Mouse (Mus musculus) yolk sac, embryonic 10.5 days (tissue): ENCODE data around the gene Arrdc5.
"Not testable (repeated sequence)": the region's sequence is repeated elsewhere in the genome, so short reads cannot be mapped to it uniquely, and the experiment has no call there.

Source experiments
- DNase-seq: peaks from one replicate; pipeline ENCODE4 v3.0.0-alpha.2; 2017; ENCODE audit warnings: low spot score

The Arrdc5 gene

DNA sequence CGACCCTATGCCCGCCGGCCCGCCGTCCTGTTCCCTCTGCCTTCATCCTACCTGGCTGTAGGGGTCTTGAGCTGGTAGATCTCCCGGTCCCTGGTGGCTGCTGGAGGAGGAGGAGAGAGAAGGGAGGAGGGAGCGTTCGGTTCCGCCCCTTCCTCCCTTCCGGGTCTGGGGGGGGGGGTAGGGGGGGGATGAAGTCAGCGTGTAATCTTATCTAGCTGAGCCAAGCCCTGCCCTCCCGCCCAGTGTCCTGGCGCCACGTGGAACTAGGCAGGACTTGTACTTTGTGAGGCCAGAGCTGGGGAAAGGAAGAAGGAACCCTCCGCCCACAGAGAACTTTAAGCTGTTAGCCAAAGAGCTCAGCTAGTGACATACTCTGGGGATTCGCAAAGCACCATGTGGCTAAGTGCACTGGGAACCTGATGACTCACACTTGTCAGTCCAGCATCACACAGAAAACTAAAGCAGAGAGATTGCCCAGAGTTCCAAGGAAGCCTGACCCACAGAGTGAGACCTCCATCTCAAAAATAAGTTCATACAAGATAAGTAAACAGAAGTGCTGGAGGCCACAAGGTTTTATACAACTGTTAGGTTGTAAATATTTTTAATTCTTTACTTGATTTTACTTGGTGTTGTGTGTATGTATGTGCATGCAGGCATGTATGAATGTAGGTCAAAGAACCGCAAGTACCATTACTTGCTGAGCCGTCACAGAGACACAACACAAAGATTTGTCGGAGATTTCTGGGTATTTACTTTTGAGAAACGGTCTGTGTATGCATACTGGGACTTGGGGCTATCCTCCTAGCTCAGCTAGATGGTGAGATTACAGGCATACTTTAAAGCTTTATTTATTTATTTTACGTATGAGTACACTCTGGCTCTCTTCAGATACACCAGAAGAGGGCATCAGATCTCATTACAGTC, 23.2 kb downstream of the Arrdc5 start, which contains the start of gene Ticam1:
Ticam1 (minus strand) TSS at position 144 of the 924 bp plus-strand sequence.
- peak; percentile 98 for DNase-seq

DNA sequence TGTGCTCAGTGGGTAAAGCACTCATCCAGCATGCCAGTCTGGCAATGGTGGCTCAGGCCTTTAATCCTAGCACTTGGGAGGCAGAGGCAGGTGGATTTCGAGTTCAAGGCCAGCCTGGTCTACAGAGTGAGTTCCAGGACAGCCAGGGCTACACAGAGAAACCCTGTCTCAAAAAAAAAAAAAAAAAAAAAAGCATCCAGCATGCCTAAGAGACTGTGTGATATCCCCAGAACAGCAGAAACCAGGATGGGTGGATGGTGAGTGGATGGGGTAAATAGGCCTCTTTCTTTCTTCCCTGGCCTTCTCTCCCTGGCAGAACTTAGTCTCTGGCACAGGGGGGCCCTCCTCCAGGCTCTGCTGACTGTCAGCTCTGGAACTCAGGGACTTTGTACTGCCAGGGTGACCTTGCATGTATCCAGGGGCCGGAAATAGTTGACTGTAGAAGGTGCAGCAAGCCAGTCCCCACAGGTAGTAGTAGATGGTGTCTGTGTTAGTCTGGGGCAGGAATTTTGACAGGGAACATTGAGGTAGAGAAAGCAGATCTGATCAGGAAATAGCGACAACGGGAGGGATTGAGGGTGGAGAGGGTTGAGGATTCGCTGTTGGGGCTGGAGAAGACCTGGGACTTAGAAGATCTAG, 24.1 kb downstream of the Arrdc5 start:
- DNase-seq = peak; percentile 76

DNA sequence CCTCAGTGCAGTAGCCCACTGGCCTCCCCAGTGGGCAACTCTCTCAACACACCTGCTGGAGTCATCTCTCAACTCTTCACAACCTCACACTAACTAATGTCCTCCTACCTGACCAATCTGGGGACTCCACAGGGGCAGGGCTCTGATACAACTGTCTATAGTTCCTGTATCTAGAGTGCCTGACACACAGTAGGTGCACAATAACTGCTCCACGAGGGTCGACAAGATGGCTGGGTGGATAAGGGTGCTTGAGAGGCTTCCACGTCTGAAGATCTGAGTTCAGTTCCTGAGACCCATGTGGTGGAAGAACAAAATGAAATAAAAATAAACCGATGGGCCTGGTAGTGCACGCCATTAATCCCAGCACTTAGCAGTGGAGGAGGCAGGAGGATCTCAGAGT, 26.1 kb downstream of the Arrdc5 start:
- no peak for DNase-seq

DNA sequence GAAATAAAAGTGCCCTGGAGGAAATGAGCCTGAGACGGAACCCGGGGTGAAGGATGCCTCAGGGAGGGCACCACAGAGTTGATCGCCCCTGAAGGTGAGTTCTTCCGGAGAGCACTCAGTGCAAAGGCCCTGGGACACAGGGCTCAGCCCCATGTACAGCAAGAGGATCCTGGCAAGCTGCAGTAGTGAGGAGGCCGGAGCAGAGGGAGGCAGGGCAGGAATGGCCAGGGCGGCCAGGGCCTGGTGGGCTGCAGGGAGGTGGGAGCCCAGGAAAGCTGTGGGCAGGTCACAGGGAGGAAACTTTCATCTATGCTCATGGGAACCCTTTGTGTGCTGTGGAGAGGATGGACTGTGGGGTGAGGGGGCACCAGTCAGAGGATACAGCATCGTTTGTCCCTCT, 26.6 kb downstream of the Arrdc5 start:
- DNase-seq = no peak

DNA sequence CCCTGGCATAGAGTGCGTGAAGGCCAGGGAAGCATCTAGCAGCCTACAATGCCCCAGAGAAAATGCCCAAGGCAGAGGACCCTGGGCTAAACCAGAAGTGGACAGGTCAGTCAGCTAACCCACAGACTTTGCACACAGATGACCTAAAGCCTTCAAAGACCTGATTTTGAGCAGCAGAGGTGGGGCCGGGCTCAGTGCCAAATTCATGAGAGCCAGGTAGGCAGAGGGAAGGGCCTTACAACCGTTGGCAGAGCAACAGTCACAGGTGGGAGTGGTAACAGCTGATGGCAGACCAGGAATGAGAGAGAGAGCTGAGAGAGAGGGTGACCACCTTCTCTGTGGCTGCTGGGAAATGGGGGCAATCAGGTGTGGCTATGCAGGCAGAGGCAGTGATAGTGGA, 27.4 kb downstream of the Arrdc5 start:
- no peak for DNase-seq

DNA sequence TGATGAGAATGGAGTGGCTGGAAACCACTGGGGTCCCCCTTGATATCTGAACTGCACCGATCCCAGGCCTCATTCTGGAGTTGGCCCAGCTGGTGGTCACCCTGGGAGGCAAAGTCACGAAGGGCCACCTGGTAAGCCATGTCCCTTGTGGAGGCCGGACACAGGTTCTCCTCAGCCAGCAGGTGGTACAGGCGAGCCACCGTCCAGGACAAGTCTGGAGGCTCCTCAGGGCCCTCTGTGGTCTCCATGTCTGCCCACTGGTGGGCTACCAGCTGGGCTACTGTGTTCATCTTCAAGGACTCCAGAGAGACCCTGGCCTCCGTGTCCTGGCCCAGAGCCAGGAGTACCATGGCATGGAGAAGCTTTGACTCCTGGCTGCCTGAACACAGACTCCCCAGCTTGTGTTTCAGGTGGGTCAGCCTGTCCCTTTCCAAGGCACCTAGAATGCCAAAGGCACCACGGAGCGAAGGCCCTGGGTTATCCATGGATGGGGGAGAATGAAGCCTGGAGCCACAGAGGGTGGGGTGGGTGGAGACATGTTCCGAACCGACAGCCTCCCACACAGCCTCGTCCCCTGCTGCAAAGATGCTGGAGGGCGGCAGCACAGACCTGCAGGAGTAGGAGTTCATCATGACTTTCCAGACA, 28.4 kb downstream of the Arrdc5 start:
- DNase-seq = no peak

DNA sequence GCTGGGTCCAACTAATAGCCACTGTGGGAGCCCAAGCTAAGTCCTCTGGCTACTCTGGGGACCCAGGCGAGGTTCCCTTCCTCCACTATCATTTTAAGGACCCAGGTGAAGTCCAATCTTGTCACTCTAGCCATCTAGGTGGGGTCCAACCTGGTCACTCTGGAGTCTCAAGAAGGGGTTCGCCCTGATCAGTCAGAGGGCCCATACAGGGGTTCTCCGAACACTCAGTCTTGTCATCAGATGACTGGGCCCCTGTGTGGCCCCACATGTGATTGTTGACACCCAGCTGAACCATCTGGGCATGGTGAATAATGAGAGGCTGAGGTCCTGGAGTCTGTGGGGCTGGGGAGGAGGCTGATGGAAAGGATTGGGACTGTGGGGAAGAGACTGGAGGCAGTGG, 30.3 kb downstream of the Arrdc5 start:
- peak; percentile 8 for DNase-seq

DNA sequence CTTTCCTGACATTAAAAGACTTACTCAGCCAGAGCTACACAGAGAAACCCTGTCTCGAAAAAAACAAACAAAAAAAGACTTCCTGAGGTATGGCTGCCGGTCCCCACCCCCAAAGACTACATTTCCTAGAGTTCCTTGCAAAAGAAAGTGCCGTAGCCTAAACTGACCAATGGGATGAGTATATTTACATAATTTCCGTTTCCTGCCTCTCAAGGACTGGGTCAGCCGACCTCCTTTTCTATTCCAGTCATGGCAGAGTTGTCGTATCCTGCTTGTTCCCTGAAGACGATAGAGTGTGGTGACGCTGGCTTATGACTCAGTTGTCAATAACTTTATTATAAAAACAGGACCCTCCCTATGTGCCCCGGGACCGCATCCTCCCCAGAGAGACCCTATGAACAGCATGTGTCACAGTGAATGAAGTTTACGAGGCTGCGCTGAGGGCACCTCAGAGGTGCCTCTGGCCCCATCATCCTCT, 30.9 kb downstream of the Arrdc5 start:
- DNase-seq = peak; percentile 85

DNA sequence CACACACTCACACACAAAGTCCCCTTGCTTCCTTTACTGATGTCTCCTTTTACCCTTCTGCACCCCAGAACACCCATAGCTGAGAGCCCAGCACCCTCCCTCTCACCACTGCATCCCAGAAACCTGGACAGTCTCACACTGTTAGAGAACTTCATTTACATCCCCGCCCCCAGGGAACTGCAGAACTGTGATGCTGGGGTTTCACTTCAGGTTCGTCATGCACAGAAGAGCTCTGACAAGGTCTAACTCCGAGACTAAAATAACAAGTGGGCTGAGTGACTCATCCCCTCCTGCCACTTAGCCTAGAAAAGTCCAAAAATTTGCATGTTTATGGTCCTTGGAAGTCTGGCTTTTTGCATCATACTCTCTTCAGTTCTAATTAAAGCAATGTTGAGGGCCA, 33.8 kb downstream of the Arrdc5 start:
- no peak for DNase-seq

DNA sequence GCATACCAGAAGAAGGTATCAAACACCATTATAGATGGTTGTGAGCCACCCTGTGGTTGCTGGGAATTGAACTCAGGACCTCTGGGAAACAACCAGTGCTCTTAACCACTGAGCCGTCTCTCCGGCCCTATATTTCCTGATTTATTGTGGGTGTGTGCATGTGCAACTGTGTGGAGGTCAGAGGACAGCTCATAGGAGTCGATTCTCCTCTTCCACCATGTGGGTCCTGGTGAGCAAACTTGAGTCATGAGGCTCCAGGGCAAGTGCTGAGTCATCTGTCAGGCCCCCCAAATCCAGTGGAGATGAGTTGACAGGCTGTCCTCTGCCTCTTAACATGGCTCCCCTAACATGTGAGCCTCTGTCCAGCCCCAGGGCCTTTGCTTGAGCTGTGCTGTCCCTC, 34.2 kb downstream of the Arrdc5 start:
- no peak for DNase-seq

DNA sequence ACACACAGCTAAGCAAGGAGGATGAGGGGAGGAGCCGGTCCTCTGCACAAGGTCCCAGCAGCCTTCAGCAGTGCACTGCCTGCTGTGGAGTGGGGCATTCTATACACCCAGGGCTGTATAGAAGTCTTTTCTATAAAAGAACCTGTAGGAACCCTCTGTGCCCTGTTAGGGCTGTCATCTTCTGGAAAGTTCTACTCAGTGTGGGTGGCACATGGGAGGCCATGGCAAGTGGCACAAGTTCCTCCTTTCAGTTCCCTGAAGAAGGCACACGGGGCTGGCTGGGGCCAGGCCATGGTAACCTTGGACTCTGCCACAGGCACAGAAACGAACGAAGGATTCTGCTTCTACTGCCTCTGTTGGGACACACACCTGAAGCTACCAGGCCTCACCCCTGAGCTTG, 35.1 kb downstream of the Arrdc5 start:
- DNase-seq = no peak

DNA sequence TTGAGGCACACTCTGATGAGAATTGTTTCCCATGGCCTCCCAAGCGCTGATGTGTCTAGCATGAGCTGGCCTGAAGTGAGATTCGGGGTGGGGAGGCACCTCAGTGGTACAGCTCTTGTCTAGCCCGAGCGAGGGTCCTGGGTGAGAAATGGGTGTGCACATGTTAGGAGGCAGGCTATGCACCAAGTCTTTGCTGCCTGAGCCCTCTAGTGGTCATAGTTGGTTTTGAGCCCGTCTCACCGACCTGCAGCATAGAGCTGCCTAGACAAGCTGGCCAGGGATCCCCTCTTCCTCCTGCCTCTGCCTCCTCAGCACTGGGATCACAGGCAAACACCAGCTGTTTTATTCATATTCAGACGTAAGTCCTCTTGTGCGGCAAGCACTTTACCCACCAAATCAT, 36.1 kb downstream of the Arrdc5 start:
- peak; percentile 73 for DNase-seq

DNA sequence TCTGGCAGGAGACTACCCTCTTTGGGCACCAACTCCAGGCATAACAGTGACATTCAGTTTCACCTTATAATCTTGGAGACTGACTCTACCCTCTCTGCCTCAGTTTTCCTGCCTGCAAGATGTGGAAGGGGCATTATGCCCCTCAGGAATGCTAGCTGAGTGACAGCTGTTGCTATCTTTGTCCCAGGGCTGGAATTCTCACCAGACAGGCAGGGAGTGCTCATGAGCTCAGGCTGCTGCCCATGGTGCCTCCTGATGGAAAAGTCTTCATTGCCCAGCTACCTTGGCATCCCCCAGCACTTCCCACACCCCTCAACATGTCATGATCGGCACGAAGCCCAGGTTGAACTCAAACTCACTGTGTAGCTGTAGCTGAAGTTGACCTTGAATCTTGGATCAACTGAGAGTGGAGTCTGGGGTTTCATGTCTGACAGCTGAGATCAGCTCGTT, 37.4 kb downstream of the Arrdc5 start:
- no peak for DNase-seq

DNA sequence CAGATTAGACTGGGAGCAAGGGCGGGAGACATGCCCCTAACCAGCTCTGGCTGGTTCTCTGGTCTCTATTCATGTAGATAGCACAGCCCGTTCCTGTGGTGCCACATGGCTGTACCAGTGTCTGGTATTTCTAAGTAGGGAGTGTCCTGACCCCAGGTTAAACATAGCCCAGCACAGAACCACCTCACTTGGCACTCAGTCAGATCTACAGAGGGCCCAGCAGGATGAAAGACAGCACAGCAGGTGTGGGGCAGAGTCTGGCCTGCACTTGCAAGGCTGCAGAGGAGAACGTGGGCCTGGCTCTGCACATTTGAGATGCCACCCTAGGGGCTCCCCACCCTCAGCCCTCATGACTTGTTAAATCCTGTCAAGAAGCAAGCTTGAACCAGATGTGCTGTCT, 38.9 kb downstream of the Arrdc5 start:
- no peak for DNase-seq

DNA sequence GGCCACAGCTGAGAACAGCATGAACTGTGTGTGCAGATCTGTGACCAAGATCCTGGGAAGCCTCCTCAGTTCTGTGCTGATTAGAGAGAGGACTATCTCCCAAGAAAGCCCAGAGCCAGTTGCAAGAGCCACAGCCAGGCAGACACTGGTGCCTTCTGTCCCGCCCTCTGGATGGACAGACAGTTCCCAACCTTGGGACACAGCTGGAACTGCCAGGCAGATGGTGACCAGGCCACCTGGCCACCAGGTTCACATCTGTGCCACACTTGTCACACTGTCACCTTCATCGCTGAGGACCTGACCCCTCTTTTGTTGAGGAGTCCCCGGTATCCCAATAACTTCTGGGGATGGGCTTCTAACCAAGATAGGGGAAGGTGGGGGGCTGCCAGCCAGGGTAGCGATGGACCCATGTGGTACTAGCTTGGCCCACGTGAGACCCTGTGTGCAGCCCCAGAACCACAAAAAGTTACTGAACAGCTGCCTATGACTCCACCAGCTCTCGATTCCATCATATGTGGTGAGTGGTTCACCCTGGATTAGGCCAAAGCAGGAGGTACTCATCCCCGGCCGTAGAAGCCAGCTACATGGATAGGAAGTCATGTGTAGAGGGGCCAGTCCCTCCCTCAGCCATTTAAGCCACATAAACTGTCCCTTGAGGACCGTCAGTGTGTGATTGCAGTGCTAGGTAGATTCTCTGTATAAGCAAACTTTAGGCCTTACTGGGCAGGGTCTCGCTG, 40.6 kb downstream of the Arrdc5 start:
- DNase-seq = no peak

DNA sequence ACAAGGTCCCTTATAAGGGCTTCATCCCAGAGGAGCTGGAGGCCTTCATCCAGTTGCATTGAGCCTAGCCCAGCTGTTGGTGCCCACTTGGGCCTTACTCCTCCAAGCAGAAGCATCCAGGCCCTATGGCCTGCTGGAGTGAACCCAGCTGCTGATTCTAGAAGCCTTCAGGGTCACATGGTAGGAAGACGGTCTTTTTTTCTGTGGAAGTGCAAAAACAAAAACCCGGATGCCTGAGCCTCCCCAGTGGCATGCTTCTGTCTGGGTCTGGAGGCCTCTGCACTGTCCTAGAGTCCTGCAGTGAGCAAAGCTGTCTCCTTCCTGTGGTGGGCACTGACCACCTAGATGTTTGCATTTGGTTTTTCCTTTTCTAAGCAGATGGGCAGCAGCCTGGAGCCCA, 41.3 kb downstream of the Arrdc5 start:
- not testable (repeated sequence) for DNase-seq

DNA sequence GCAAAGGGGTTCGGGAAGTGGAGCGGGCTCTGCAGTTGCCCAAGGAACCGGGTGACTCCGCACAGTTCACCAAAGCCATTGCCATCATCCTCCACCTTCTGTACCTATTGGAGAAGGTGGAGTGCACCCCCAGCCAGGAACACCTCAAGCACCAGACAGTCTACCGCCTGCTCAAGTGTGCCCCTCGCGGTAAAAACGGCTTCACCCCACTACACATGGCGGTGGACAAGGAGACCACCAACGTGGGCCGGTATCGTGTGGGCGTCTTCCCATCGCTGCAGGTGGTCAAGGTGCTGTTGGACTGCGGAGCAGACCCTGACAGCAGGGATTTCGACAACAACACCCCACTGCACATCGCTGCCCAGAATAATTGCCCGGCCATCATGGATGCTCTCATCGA, 41.8 kb downstream of the Arrdc5 start:
- not testable (repeated sequence) for DNase-seq

DNA sequence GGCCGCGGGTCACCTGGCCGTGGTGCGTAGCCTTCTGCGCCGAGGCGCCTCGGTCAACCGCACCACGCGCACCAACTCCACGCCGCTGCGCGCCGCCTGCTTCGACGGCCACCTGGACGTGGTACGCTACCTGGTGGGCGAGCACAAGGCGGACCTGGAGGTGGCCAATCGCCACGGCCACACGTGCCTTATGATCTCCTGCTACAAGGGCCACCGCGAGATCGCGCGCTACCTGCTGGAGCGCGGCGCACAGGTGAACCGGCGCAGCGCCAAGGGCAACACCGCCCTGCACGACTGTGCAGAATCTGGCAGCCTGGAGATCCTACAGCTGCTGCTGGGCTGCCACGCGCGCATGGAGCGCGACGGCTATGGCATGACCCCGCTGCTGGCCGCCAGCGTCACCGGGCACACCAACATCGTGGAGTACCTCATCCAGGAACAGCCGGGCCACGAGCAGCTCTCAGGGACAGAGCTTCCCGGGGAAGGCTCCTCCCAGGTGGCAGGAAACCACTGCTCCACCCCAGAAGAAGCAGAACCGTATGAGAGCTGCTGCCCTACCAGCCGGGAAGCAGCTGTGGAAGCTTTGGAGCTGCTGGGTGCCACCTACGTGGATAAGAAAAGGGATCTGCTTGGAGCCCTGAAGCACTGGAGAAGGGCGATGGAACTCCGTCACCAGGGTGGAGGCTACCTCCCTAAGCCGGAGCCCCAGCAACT, 42.7 kb downstream of the Arrdc5 start:
- DNase-seq = no peak

DNA sequence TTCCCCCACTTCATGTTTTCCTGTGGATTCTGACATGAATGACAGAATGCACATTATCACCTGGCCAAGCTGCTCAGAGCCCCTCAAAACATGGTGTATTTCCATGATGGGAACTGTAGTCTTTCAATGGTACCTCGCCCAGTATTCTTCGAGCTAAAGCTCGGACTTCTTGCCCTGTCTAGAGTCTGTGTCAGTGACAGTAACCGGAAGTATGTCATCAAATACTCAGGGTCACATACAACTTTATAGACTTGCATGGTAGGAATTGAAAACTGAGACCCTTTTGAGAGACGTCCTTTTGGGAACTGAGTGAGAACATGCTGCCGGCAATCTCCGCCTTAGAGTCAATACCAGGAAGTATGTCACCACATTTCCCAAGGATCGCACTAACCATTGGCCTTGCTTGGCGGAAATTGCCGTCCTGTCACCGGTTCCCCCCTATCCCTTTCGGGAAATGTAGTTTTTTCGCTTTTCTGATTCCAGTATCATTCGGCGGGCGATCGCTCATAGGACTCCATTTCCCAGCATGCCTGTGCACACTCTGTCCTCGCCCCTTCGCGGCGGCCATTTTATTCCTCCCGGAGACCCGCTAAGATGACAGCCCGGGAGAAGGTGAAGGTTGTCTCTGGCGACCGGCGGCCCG, 43.7 kb downstream of the Arrdc5 start, which contains the start of gene Fem1a:
Fem1a (plus strand) TSS at position 572 of the 643 bp plus-strand sequence.
- DNase-seq = peak; percentile 97

DNA sequence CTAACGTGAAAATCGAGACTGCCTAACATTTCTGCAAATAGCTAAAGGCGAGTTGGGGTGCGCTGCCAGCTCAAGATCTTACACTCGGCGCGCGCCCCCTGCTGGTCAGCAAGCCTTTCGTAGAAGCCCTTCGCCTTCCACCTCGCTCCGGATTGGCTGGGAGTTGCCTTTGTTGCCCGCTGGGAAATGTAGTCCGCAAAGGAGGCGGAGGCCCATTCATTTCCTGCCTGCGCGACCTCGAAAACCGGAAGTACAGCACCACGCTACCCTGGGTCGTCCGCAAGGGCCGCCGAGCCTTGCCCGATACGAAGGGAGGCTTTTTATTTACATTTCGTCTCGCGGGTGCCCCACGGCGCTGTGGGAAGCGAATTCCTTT, 44.2 kb downstream of the Arrdc5 start:
- peak; percentile 98 for DNase-seq

DNA sequence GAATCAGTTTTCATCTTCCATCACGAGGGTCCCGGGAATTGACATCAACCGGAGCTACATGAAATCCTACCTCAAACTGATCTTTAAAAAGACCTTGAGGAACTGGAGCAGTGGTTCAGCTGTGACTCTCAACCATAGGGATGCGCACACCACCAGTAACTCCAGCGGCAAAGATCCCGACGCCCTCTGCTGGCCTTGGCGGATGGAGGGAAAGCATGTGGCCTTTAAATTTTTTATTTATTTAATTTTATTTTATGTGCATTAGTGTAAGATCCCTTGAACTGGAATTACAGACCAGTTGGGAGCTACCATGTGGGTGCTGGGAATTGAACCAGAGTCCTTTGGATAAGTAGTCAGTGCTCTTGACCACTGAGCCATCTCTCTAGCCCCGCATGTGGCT, 44.7 kb downstream of the Arrdc5 start:
- no peak for DNase-seq
